Mouse (Mus musculus) hindbrain, embryonic 13.5 days (tissue): ENCODE measurements around the gene Zfp518b. TPM values are rescaled to one million over a fixed set of nuclear protein-coding genes. Genes with fewer than 3 reads are reported as not detected.

Experiments used
- ATAC-seq: fragments of 200-750 bp; cut with Nextera tagmentation; 2 replicates; pipeline ENCODE4 v1.8.0; 2017; ENCODE audit warnings: moderate TSS enrichment; ENCODE audit not compliant: low FRiP score
- H3K27ac ChIP-seq: fragments of 300-500 bp; sonication (generic); 2 replicates; pipeline ENCODE4 v1.5.1; 2015; ENCODE audit warnings: inconsistent platforms, mild to moderate bottlenecking, moderate library complexity
- H3K27me3 ChIP-seq: fragments of 300-500 bp; sonication (generic); 2 replicates; pipeline ENCODE4 v1.6.1; 2015; ENCODE audit warnings: mild to moderate bottlenecking, inconsistent platforms
- H3K36me3 ChIP-seq: fragments of 300-500 bp; sonication (generic); 2 replicates; pipeline ENCODE4 v1.6.1; 2015; ENCODE audit warnings: mild to moderate bottlenecking, inconsistent platforms
- H3K4me1 ChIP-seq: fragments of 300-500 bp; sonication (generic); replicated peaks from 2 replicates; pipeline ENCODE4 v1.6.1; 2015; ENCODE audit warnings: inconsistent platforms
- H3K4me2 ChIP-seq: fragments of 300-500 bp; sonication (generic); 2 replicates; pipeline ENCODE4 v1.6.1; 2015; ENCODE audit warnings: inconsistent platforms, mild to moderate bottlenecking, moderate library complexity
- H3K4me3 ChIP-seq: fragments of 300-500 bp; sonication (generic); 2 replicates; pipeline ENCODE4 v1.5.1; 2015; ENCODE audit warnings: mild to moderate bottlenecking, inconsistent platforms
- H3K9ac ChIP-seq: fragments of 300-500 bp; sonication (generic); 2 replicates; pipeline ENCODE4 v1.6.1; 2015; ENCODE audit warnings: mild to moderate bottlenecking, inconsistent platforms
- H3K9me3 ChIP-seq: fragments of 300-500 bp; sonication (generic); 2 replicates; pipeline ENCODE4 v1.6.1; 2016; ENCODE audit warnings: inconsistent platforms
- WGBS: fragments of 180-500 bp; shearing (Covaris S2); methylation state at CpG from one replicate; pipeline ENCODE4 v1.1.7; 2015; 5-methylcytosine and 5-hydroxymethylcytosine counted together
- polyA plus RNA-seq: library from polyadenylated mRNA; unstranded; fragments of >200 nt; fragmentation: Nextera tagmentation; extraction: Ambion mirVana; gene quantifications from 2 replicates; pipeline ENCODE4 v1.2.1, GENCODE M21; 2015

Gene Zfp518b
- polyA plus RNA-seq, 1 experiment from 2014 or later, result 38.2 TPM

DNA sequence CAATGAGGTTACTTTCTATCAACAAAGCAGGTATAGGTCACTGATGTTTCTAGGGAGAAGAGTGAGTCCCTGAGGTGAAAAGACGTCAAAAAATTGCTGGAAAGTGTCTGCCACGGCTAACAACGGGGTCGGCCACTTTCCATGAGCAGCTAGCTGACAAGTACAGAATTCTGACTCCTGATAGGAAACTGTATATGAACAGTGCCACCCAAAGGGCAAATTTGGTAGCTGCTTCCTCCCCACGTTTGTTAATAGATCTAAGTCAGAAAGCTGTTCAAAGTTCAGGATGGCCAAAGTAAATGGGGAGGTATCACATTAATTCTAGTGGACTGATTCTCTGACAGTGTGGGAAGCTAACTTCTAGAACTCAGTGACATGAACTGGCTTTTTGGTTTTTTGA is 63.8 kb downstream of the Zfp518b start:
- H3K9ac ChIP-seq, result no peak overlapping the region
- no peak overlapping the region for H3K4me3 ChIP-seq
- no peaks in the 10 kb centered on the region for H3K27me3 ChIP-seq
- no peak overlapping the region for H3K4me2 ChIP-seq
- no peaks in the 10 kb centered on the region for H3K9me3 ChIP-seq
- no peaks in the 10 kb centered on the region for H3K36me3 ChIP-seq
- no peak for ATAC-seq
- H3K27ac ChIP-seq, result no peak overlapping the region
- no peaks in the 10 kb centered on the region for H3K4me1 ChIP-seq
- WGBS, result 37% methylated on average over 5 of the region's 5 CpGs

DNA sequence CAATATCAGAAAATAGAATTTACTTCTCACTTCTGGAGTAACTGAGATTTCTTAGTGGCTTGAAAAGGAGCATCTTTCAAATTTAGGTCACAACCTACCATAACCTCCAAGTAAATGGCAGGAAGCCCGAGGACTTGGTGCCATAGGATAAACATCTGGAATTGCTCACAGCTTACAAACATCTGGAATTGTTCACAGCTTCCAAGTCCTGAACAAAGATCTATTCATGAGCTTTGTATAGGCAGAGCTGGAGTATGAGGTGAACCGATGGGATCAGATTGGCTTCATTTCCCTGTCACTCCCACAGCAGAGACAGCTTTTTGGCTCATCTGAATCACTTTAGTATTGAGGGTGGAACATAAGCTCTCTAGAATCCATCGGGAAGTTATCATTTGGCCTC is 65.7 kb downstream of the Zfp518b start:
- Histone ChIP-seq H3K36me3 (no peaks in the 10 kb centered on the region), H3K4me3 (no peak overlapping the region), H3K9ac (no peak overlapping the region), H3K4me1 (no peaks in the 10 kb centered on the region), H3K4me2 (no peak overlapping the region), H3K27me3 (no peaks in the 10 kb centered on the region), H3K27ac (no peak overlapping the region), H3K9me3 (no peaks in the 10 kb centered on the region)
- no peak for ATAC-seq
- 64% methylated on average over 3 of the region's 3 CpGs for WGBS

Other genes with a start within 250 kb of the Zfp518b start
- gene Slc2a9, start 181.7 kb downstream of the Zfp518b start, polyA plus RNA-seq, result 0.13 and 0.19 TPM in 2 replicates
- gene Wdr1, start 121.6 kb downstream of the Zfp518b start, polyA plus RNA-seq, result 149 and 151 TPM in 2 replicates
- 0.14 and 0.22 TPM in 2 replicates for gene Clnk, start 192.0 kb upstream of the Zfp518b start, polyA plus RNA-seq